Mouse (Mus musculus) skeletal muscle tissue, adult 2 months (tissue): Measurements from ENCODE around the gene Prex1.

Experiments used
- DNase-seq: peaks from one replicate; pipeline ENCODE4 v3.0.0-alpha.2; 2012; ENCODE audit warnings: low read depth, low spot score

Prex1 gene

DNA sequence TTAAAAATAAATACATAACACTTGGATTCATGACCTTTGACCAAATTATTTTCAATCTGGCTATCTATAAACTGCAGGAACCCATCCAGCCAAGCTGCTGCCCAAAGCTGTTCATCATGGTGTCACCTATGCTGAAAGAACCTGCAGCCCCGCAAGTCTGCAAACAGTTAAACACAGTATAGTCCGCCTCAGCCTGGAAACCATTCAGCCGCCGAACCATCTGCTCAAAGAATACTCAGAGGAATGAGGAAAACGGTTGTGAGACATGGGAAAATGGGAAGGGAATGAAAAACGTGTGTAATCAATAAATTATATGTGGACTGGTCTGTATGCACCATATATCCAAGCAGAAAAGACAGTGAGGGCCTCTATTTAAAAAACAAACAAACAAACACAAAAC, 13.3 kb upstream of the Prex1 start:
- no peak for DNase-seq

DNA sequence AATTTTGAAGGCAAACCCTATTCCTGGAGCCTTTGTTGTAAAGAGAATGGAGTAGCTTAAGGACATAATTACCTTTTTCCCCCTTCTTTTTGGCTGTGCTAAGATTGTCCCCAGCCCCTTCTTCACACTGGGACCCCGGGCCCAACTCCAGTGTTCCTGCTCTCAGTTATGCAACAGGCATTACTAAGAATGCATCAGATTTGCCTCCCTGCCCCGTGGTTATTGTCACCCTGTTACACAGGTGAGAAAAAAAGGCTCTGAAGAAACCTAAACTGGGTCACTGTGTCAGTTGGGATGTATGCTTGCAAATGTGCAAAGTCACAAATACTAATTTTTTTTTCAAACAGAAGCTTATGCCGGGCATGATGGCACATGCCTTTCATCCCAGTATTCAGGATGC, 6.8 kb upstream of the Prex1 start:
- DNase-seq = no peak

DNA sequence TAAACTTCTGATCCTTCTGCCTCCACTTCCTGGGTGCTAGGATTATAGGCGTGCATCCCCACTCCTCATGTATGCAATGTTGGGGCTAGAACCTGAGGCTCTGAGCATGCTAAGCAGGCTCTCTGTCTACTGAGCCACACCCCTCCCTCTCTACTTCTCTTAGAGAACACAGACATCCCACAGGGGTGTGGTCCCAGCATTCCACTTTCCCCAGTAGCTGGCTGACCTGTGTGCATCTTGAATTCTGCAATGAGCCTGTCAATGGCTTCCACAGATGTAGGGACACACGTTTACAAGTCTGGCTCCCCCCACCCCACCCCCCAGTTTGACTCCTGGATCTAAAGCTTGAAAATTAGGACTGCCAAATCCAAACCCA, 6.3 kb upstream of the Prex1 start:
- no peak for DNase-seq

DNA sequence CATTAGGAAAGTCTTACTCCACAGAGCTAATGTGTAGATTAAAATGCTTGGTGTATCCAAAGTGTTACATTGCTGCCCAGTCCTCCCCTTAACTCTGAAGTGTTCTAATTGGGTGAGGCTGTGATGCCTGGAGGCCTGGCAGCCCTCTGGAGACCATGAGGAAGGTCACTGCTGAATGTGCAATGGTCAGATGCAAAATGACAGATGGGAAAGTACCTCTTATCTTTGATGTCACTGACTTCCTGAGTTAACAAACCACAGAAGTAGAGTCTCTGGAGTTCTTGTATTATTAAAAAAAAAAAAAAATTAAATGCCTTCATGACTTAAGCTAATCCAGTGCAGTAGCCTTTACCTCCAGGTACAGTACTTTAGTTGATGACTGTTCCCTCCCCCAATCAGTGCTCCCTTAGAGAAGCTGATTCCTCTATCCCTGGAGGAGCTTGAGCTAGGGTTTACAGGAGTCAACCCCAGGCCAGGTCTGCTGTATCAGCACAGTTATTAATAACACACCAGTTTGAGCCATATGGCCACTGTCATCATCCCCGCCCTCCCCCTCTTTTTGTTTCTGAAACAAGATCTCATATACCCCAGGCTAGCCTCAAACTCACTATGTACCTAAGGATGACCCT, 5.8 kb upstream of the Prex1 start:
- no peak for DNase-seq

DNA sequence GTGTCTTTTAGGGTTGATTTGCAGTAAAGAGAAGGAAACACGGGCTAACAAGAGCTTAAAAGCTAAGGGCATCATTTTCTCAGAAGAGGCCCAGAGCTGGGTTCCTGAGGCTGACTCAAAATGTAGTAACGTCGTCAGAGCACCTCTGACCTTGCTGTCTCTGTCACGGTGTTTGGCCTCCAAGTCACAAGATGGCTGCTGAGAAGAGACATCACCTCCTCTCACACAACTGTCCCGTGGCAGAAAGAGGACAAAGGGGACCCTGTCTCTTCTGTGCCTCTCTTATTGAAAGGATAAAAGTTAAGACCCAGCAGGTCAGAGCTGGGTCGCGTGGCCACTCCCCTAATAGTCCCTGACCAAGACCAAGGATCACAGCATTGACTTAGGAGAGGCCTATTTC, 2.4 kb upstream of the Prex1 start:
- DNase-seq = no peak

DNA sequence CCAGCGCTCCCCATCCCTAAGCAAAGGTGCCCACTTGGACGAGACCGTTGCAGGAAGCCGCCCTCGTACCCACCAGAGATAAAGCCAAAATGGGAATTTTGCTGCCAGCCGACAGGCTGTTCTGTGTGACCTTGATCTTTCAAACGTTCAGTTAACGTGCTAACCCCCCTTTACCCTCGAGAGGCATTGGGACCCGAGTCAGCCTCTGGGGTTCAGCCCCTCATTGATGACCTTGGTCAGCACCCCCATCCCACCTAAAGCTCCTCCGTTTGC, 731 bp upstream of the Prex1 start:
- no peak for DNase-seq

DNA sequence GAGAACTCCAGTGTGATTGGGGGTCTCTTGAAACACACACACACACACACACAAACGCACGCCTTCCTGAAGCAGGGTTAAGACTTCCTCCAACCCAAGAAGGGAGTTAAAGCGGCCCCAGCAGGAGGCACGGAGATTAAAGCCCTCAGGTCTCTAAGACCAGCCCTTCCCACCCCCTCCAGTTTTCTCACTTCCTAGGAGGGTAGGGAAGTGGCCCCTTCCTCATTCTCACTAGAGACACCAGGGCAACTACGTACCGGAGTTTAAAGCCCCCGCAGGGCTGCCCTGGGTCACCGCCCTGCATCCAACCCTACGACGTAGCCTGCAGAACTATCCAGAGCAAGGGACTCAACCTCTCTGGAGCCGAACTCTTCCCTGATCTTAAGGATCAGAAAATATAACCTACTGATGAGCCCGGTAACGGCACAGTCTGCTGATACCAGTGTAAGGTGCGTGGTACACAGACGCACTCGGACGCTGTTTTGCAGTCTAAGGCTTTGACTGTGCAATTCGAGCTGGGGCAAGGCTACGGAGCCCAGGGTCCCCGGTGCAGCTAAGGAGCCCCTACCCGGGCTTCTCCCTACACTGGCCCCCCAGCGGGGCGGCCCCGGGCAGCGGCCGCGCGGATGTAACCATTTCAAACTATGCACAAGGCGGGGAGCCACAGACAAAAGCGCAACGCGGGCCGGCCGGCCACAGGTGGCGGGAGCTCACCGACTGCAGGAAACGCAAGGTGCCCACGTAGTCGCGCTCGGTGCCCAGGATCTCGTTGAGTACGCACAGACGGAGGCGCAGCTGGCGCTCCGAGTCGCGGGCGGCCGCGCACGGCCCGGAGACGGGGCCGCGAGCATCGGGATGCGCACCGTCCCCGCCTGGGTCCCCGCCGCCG, 587 bp downstream of the Prex1 start:
- DNase-seq = peak; percentile 28

DNA sequence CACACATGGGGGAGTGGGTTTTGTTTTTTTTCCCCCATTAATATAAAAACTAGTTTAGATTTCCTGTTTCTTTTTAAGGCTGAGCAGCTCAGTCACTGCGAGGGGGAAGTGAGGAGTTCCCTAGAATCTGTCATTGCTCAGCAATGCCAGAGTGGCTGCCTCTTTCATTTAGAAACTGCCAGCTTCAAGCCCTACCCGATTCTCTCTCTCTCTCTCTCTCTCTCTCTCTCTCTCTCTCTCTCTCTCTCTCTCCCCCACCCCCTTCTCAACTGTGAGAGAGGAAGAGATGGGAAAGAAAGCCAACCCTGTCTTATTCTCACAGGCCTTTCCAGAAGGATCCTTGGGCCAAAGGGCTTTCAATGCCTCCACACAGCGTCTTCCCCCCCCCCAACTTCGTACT, 1.3 kb downstream of the Prex1 start:
- no peak for DNase-seq

DNA sequence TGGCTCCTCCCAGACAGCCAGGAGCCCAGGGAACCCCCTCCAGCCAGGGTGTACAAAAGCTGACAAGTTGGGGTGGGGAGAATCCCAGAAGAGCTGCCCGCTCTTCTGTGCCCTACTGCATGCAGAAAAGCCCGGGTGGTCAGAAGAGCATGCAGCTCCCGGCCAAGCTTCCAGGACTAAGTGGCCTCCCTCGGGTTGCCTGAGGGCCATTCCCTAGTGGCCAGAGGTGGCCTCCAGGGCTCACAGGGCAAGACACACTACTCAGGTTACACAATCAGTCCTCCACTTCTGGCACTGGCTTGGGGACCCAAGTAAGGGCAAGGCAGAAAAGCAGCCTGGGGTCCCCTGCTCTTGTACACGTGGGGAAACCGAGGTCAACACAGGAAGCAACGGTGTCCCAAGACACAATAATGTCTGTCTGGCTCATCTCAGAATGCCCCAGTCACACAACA, 1.9 kb downstream of the Prex1 start:
- DNase-seq = peak; percentile 42

DNA sequence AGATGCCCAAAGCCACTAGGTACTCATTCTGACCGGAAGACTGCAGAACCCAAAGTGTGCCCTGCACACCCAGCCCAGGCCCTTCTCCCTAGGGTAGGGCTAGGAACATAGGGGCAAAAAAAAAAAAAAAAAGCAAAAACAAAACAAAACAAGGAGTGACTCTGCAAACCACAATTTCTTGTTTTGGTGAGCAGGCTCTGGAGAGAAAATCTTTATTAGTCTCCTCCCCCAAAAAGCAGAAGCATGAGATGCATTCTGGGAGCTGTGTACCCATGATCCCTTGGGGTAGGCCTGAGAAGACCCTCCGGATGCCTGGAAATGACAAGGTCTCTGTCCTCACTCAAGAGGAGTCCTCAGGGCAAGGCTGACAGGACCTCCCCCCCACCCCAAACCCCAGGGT, 3.7 kb downstream of the Prex1 start:
- no peak for DNase-seq

DNA sequence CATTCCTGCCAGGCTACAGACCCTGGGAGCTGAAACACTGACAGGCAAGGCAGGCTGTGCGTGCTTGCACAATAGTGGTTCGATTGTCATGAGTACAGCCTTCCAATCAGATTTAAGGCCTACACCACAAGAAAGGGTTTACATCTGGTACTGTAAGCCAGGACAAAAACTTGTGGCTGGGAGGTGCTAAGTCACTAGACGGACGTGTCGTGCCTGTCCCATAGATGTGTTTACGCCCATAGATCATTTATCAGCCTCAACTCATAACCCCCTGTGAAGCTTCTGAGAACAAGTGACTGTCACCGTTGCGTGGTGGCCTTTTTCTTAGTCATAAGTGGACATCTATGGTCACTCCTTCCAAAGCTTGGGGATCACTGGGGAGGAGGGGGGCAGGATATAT, 5.3 kb downstream of the Prex1 start:
- DNase-seq = no peak

DNA sequence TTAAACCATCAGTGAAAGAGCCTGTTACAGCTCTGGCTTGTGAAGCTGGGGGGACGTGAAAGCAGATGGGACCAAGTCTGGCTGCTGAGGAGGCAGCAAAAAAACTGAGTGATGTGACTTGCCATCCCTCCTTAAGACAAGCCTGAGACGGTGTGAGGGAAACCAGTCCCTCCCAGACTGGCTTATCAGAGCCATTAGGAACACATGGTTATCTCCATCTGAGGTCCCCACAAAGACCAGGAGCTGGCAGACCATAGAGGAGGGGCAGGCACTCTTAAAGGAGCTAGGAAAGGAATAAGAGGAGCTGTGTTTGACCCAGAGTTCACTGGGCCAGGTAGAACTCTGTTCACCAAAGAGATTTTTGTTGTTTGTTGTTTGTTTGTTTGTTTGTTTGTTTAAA, 7.1 kb downstream of the Prex1 start:
- DNase-seq = no peak

DNA sequence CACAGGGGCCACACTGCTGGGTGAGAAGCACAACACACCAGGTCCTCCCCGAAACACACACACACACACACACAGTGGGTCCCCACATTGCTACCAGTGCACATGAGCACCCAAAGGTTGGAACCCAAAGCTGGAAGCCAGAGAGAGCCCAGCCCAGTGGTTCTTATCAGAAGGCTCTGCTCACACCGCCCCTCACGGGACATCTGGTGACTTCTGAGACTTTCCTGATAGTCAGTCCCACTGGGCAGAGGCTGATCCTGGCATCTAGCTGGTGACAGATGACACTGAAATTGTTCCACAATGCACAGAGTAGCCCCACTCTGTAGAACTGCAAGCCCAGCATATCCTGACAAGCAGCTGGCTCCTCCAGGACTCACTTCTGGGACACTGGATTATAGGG, 10.1 kb downstream of the Prex1 start:
- no peak for DNase-seq

DNA sequence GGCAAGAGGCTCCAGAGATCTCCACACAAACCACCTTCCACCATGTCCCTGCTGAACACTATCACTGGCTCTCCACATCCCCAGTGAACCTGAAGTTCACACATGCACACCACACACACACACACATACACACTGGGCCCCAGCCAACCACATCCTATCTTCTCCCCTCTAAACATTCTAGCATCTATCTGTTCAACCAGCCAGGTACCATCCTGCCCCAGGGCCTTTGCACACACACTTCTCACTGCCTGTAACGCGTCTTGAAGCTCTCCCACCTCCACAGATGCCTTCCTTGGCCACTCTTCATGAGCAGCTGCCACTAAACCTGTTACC, 11.6 kb downstream of the Prex1 start:
- no peak for DNase-seq

DNA sequence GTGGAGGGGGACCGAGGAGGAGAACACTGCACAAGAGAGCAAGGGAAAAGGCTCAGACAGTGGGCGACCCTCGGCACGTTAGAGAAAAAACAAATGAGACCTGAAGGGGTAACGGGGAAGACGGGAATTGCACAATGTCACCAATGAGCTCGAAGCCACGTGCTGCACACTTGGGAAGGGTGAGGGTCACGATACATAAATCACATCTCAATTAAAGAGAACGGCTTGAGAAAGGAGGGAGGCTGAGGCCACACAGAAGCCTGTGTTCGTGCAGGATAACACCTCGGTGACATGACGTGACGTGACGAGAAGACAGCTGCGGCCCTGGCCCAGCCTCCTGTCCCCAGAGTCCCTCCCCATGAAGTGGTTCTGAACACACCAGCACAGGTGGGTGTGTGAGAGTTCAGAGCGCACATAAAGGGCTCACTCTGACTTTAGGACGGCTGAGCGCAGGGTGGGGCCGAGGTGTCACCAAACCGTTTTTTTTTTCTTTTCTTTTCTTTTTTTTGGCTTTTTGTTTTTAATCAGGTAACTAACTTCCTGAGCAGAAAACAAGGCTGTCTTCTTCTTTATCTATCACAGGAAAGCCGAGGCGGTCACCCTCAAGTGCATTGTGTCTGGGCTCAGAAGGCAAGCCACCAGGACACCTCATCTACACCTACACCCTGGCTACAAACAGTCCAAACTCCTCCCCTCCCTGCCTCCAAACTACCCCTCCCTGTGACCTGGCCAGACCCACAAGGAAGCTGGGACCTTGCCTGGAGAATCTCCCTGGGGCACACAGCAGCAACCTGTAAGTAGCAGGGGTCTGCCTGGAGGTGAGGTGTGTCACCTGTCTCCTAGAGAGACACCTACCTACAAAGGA, 12.2 kb downstream of the Prex1 start:
- no peak for DNase-seq

DNA sequence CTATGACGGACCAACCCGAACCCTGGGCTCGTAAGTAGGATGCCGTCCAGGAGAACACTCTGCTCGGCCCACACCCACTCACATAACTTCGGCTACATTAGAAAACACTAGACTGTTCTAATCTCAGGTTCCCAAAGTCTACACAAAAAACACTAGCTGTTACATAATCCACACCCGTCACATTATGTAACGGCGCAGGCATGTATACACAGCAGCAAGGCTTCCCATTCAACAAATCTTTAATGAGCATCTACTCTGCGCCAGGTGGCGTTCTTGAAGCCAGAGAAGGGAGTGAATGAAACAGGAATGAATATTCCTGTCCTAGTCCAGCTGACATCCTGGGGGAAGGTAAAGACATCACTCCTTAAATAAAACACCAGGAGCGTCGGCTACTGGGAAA, 12.9 kb downstream of the Prex1 start:
- DNase-seq = no peak

DNA sequence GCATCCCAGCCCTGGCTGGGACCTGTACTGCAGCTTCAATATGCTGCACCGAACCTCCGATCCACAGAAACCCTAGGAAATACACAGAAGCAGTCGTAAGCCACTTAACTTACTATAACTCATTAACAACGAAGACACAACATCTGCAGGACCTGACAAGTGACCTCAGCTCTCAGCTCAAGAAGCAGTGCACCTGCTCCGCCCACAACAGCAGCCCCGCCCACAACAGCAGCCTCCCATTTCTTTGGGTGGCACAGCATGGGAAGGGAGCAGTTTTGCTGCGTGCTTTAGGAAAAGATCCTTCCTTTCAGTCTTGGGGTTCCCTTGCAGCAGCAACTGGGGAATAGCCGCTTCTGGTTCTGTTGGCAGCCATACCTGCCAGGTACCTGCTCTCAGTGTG, 13.5 kb downstream of the Prex1 start:
- DNase-seq = no peak

DNA sequence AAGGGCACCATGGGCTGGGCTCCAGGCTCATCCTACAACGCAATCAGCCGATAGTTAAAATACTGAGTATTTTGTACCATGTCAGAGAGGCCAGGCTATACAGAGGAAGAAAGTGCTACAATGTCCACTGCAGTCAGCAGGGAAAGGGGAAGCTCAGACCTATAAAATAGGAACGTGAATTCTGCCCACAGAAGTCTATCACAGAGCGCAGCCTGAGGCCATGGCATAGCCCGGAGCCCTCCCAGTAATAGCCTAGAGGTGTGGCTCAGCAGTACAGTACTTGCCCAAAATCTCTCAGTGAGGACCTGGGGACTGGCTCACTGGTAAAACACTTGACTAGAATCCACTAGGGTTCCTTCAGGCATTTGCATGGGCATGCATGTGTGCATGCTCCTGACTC, 14.1 kb downstream of the Prex1 start:
- DNase-seq = no peak

DNA sequence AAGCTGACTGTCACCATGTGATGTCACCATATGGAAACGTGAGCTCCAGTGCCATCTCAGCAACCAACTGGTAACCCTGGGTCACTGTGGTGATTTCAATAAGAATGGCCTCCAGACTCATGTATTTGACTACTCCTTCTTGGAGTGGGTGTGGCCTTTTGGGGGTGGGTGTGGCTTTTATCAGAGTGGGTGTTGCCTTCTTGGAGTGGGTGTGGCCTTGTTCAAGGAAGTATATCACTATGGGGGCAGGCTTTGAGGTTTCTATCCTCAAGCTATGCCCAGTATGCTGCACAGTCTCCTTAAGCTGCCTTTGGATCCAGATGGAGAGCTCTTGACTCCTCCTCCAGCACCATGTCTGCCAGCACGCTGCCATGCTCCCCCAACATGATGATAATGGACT, 19.0 kb downstream of the Prex1 start:
- no peak for DNase-seq

DNA sequence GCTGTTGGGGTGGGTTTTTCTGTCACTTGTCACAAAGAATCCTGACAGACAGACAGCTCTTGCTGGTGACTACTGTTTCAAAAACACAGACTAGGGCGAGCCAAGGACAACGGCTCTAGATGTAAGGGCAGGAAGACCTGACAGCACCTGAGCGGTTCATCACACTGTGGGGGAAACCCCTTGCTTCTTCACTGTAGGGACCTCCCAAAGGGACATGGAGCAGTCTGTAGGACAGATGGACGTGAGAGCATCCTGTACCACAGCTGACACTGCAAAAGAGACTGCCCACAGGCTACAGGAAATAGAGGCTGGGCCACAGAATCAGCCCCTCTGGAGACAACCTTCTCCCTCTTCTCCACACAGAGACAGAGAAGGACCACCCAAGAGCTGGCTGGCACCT, 20.2 kb downstream of the Prex1 start:
- DNase-seq = no peak

DNA sequence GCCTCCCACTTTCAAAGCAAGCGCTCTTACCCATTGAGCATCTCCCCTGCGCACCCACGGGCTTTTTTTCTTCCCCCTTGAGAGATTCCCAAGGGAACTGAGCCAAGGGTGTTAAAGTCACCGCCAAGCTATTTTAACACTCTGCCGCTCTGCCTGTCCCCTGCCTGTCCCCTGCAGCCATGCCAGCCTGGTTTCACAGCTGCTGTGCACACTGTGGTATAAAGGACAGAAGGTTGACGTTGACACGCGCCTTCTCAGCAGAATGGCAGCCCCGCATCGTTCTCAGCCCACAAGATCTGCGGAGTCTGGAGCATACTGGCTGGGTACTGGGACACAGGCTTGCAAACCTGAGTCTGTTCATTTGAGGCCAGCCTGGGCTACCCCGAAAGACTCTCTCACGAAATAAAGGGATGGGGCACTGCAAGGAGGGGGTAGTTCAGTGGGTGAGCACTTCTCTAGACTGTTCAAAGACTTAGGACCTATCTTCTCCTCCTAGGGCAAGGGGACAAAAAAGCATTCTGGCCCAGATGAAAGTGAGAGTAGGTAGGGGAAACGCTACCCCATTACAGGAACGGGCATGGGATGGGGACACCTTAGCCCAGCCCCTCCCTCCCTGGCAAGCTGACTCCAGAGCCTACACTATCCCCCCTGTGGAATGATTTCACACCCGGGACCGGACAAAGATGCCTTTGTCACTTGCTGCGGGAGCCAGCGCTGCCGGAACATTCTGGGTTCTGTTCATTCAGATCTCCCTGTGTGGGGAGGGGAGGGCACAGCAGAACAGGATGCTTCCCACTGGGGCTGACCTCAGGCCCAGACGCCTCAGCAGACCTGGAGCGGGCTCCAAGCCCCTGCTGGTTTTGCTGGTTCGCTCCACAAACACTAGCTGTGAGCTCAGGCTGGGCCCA, 21.8 kb downstream of the Prex1 start:
- peak; percentile 68 for DNase-seq

DNA sequence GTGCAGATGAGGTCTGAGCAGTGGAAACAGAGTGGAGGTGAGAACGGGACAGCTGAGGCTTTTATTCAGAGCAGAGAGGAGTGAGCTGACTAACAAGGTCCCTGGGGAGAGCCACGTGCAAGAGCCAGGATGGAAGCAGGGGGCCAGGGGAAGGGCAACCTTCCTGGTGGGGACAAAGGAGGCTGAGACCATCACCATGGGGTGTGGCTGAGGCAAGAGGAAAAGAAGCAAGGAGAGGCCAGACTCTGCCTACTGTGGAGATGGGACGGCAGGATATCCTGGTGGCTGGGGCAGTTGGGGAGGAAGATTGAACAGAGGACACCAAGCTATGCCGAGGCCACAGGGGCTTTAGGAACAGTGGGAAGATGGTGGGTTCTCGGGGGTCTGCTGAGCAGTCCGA, 26.7 kb downstream of the Prex1 start:
- no peak for DNase-seq
